Mouse (Mus musculus) limb, embryonic 11.5 days (tissue): Measurements from ENCODE around the gene 1700024G13Rik. TPM values are rescaled to one million over a fixed set of nuclear protein-coding genes. Genes with fewer than 3 reads are reported as not detected.

ENCODE experiments used
- ATAC-seq: fragments of 200-750 bp; cut with Nextera tagmentation; 2 replicates; pipeline ENCODE4 v1.8.0; 2017; ENCODE audit warnings: low read depth; ENCODE audit not compliant: insufficient number of reproducible peaks, low FRiP score, low TSS enrichment
- DNase-seq: peaks from one replicate; pipeline ENCODE4 v3.0.0-alpha.2; 2015; ENCODE audit warnings: low spot score
- H3K27ac ChIP-seq: fragments of 300-500 bp; sonication (generic); replicated peaks from 2 replicates; pipeline ENCODE4 v1.5.1; 2014; ENCODE audit warnings: low read depth, mild to moderate bottlenecking, low read length
- H3K27me3 ChIP-seq: fragments of 300-500 bp; sonication (generic); 2 replicates; pipeline ENCODE4 v1.6.1; 2014; ENCODE audit warnings: mild to moderate bottlenecking, low read length, mixed read lengths; ENCODE audit not compliant: control insufficient read depth, insufficient read depth
- H3K36me3 ChIP-seq: fragments of 300-500 bp; sonication (generic); 2 replicates; pipeline ENCODE4 v1.6.1; 2014; ENCODE audit warnings: mild to moderate bottlenecking, low read length, moderate library complexity, mixed read lengths; ENCODE audit not compliant: control insufficient read depth, insufficient read depth
- H3K4me1 ChIP-seq: fragments of 300-500 bp; sonication (generic); 2 replicates; pipeline ENCODE4 v1.6.1; 2014; ENCODE audit warnings: low read length, mixed read lengths; ENCODE audit not compliant: control insufficient read depth, insufficient read depth
- H3K4me2 ChIP-seq: fragments of 300-500 bp; sonication (generic); 2 replicates; pipeline ENCODE4 v1.6.1; 2014; ENCODE audit warnings: low read depth, mild to moderate bottlenecking, moderate library complexity; ENCODE audit not compliant: severe bottlenecking
- H3K4me3 ChIP-seq: fragments of 300-500 bp; sonication (generic); 2 replicates; pipeline ENCODE4 v1.5.1; 2014; ENCODE audit warnings: low read depth, low read length
- H3K9ac ChIP-seq: fragments of 300-500 bp; sonication (generic); 2 replicates; pipeline ENCODE4 v1.6.1; 2014; ENCODE audit warnings: mild to moderate bottlenecking, low read length
- H3K9me3 ChIP-seq: fragments of 300-500 bp; sonication (generic); 2 replicates; pipeline ENCODE4 v1.6.1; 2016; ENCODE audit warnings: low read length; ENCODE audit not compliant: control insufficient read depth
- WGBS: fragments of 180-500 bp; shearing (Covaris S2); extraction: QIAGEN DNeasy Blood & Tissue Kit; methylation state at CpG from one replicate; pipeline ENCODE4 v1.1.7; 2014; 5-methylcytosine and 5-hydroxymethylcytosine counted together
- polyA plus RNA-seq: library from polyadenylated mRNA; unstranded; fragments of >200 nt; fragmentation: Nextera tagmentation; extraction: Ambion mirVana; gene quantifications from 2 replicates; pipeline ENCODE4 v1.2.1, GENCODE M21; 2014

Gene 1700024G13Rik
- polyA plus RNA-seq, 1 experiment from 2014 or later: not detected

- Histone ChIP-seq H3K27me3 (no peaks in the 10 kb centered on the region), H3K4me2 (no peak overlapping the region), H3K9me3 (no peaks in the 10 kb centered on the region), H3K36me3 (no peaks in the 10 kb centered on the region), H3K27ac (no peak overlapping the region), H3K4me1 (no peaks in the 10 kb centered on the region), H3K4me3 (no peak overlapping the region), H3K9ac (no peak overlapping the region)
- DNase-seq (no peak), ATAC-seq (no peak)
- 77% methylated on average over 9 of the region's 10 CpGs for WGBS
Observed at GRCm38 (mm10) chr14:32344694-32345093, 43.5 kb downstream of the 1700024G13Rik start.

- DNase-seq (no peak), ATAC-seq (no peak)
- H3K4me1 ChIP-seq: no peaks in the 10 kb centered on the region
- no peaks in the 10 kb centered on the region for H3K36me3 ChIP-seq
- no peak overlapping the region for H3K9ac ChIP-seq
- H3K4me3 ChIP-seq: no peak overlapping the region
- WGBS: 90% methylated on average over 7 of the region's 7 CpGs
- H3K27me3 ChIP-seq: no peaks in the 10 kb centered on the region
- H3K9me3 ChIP-seq: no peaks in the 10 kb centered on the region
- no peak overlapping the region for H3K4me2 ChIP-seq
- H3K27ac ChIP-seq: no peak overlapping the region
Observed at GRCm38 (mm10) chr14:32344176-32344575, 44.0 kb downstream of the 1700024G13Rik start.

DNA sequence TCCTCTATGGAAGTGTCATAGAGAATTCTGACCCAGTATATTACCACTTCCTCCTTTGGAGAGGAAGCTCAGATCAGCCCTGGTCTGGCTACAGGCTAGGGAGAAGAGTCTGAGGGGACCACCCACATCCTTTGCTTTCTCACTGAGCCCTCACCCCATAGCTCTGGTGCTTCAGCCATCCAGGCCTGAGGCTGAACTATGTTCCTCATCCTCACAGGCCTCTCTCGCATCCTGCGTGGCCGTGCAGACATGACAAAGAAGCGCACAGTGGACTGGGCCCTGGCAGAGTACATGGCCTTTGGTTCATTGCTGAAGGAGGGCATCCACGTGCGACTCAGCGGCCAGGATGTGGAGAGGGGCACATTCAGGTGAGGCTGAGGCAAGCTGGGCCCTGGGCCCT lies 46.4 kb downstream of the 1700024G13Rik start:
- no peak overlapping the region for H3K4me3 ChIP-seq
- no peaks in the 10 kb centered on the region for H3K9me3 ChIP-seq
- H3K27ac ChIP-seq: no peak overlapping the region
- no peak for DNase-seq
- H3K9ac ChIP-seq: no peak overlapping the region
- no peak for ATAC-seq
- H3K4me2 ChIP-seq: no peak overlapping the region
- WGBS: 91% methylated on average over 7 of the region's 7 CpGs
- no peaks in the 10 kb centered on the region for H3K27me3 ChIP-seq
- no peaks in the 10 kb centered on the region for H3K4me1 ChIP-seq
- no peaks in the 10 kb centered on the region for H3K36me3 ChIP-seq

GRCm38 (mm10) chr14:32336547-32336946 lies 51.6 kb downstream of the 1700024G13Rik start:
- ATAC-seq (no peak), DNase-seq (no peak)
- no peak overlapping the region for H3K4me2 ChIP-seq
- no peaks in the 10 kb centered on the region for H3K36me3 ChIP-seq
- no peak overlapping the region for H3K27ac ChIP-seq
- no peak overlapping the region for H3K9ac ChIP-seq
- H3K4me3 ChIP-seq: no peak overlapping the region
- no peaks in the 10 kb centered on the region for H3K27me3 ChIP-seq
- 82% methylated on average over 11 of the region's 11 CpGs for WGBS
- H3K9me3 ChIP-seq: no peaks in the 10 kb centered on the region
- H3K4me1 ChIP-seq: no peaks in the 10 kb centered on the region

- no peak for DNase-seq
- no peak overlapping the region for H3K4me2 ChIP-seq
- ATAC-seq: no peak
- WGBS: 90% methylated on average over 6 of the region's 6 CpGs
- H3K9ac ChIP-seq: no peak overlapping the region
- no peak overlapping the region for H3K4me3 ChIP-seq
- no peaks in the 10 kb centered on the region for H3K9me3 ChIP-seq
- H3K27me3 ChIP-seq: no peaks in the 10 kb centered on the region
- H3K27ac ChIP-seq: no peak overlapping the region
- no peaks in the 10 kb centered on the region for H3K36me3 ChIP-seq
- no peaks in the 10 kb centered on the region for H3K4me1 ChIP-seq
Observed at GRCm38 (mm10) chr14:32336021-32336420, 52.2 kb downstream of the 1700024G13Rik start.

DNA sequence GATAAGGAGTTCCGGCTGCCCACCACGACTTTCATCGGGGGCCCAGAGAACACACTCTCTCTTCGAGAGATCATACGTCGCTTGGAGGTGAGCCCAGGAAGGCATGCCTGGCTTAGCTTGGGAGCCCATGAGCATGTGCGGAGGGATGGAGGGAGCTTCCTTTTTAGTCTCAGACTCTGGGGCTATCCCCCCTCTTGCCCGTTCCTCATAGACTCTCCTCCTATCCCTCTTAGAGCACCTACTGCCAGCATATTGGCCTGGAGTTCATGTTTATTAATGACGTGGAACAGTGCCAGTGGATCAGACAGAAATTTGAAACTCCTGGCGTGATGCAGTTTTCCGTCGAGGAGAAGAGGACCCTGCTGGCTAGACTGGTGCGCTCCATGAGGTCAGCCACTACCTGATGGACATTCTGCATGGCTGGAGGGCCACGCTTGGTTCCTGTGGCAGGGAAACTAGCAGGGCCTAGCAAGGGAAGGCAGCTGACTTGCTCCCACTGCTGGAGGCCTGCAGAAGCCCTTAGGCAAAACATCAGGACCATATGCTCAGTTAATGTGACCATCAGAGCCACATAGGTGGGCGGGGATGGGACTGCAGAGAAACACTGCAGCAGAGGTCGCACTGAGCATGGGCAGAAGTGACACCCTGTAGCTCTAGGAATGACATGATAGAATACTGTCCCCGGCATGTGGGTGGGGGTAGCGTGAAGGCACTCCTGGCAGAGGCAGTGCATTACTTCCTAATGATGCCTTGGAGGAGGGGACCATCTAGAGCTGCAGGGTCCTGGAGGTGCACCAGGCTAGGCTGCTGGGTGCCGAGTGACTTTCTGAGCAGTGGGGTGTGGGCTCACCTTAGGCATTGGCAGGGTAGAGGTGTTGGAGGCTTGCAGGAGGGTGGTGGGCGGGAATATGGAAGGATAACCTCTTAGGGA lies 55.4 kb downstream of the 1700024G13Rik start:
- no peaks in the 10 kb centered on the region for H3K9me3 ChIP-seq
- no peak overlapping the region for H3K27ac ChIP-seq
- no peaks in the 10 kb centered on the region for H3K4me1 ChIP-seq
- no peak overlapping the region for H3K4me2 ChIP-seq
- no peaks in the 10 kb centered on the region for H3K27me3 ChIP-seq
- WGBS: 88% methylated on average over 20 of the region's 20 CpGs
- no peaks in the 10 kb centered on the region for H3K36me3 ChIP-seq
- no peak for DNase-seq
- no peak overlapping the region for H3K4me3 ChIP-seq
- ATAC-seq: no peak
- H3K9ac ChIP-seq: no peak overlapping the region

GRCm38 (mm10) chr14:32327366-32327765 lies 60.8 kb downstream of the 1700024G13Rik start:
- 92% methylated on average over 9 of the region's 9 CpGs for WGBS
- ATAC-seq: no peak
- Histone ChIP-seq H3K27me3 (no peaks in the 10 kb centered on the region), H3K4me3 (no peak overlapping the region), H3K9ac (no peak overlapping the region), H3K27ac (no peak overlapping the region), H3K36me3 (no peaks in the 10 kb centered on the region), H3K4me1 (no peaks in the 10 kb centered on the region), H3K4me2 (no peak overlapping the region), H3K9me3 (no peaks in the 10 kb centered on the region)
- DNase-seq: no peak
